Mouse (Mus musculus) heart, adult 2 months (tissue): ENCODE measurements at regions not wholly inside any gene's neighbourhood (a gene's known extent, or its start where the extent isn't known, plus 50 kb on each side); places are given as distances from the start of the nearest gene placed in this dataset.

Experiments used
- CTCF ChIP-seq: fragments of 200-600 bp; IDR thresholded peaks from 2 replicates; pipeline ENCODE4 v1.8.1; 2022; ENCODE audit warnings: antibody characterized with exemption, mild to moderate bottlenecking, moderate library complexity
- EP300 ChIP-seq: fragments of 200-500 bp; IDR thresholded peaks from 2 replicates; pipeline ENCODE4 v1.6.1; 2011; ENCODE audit warnings: low read depth, low read length, control low read depth; ENCODE audit not compliant: insufficient read depth
- POLR2A ChIP-seq: fragments of 200-500 bp; IDR thresholded peaks from 2 replicates; pipeline ENCODE4 v1.6.1; 2011; ENCODE audit warnings: mild to moderate bottlenecking, low read depth, low read length, control low read depth; ENCODE audit not compliant: insufficient read depth

- TF ChIP-seq CTCF = no peak
- TF ChIP-seq POLR2A = no peak
- TF ChIP-seq EP300 = no peak
These were observed 358.8 kb upstream of the Paip1 start for GRCm38 (mm10) chr13:119069581-119069936.
